Mouse (Mus musculus): Measurements from ENCODE around the gene Daam2. TPM values are rescaled to one million over a fixed set of nuclear protein-coding genes. Genes with fewer than 3 reads are reported as not detected.

Gene Daam2
- polyA plus RNA-seq, 1 experiment from 2014 or later: 17.3 TPM

GRCm38 (mm10) chr17:49412974-49413373, 151.2 kb downstream of the Daam2 start:
- 87% methylated on average over 5 of the region's 5 CpGs for WGBS
- Histone ChIP-seq H3K4me1 (no peaks in the 10 kb centered on the region), H3K4me3 (no peak overlapping the region), H3K36me3 (no peaks in the 10 kb centered on the region), H3K4me2 (no peak overlapping the region), H3K27me3 (no peaks in the 10 kb centered on the region), H3K9ac (no peak overlapping the region), H3K27ac (no peak overlapping the region), H3K9me3 (no peaks in the 10 kb centered on the region)
- no peak for ATAC-seq (ENCODE audit: insufficient number of reproducible peaks, insufficient read depth, low FRiP score, low TSS enrichment, low read depth)

Other genes with a start within 250 kb of the Daam2 start
- gene Mocs1, start 136.0 kb downstream of the Daam2 start, polyA plus RNA-seq (2015; fragmentation: Nextera tagmentation; extraction: Ambion mirVana): 6.1 TPM in 2 replicates
- gene Kif6, start 50.8 kb upstream of the Daam2 start, polyA plus RNA-seq (2015; fragmentation: Nextera tagmentation; extraction: Ambion mirVana): 3.2 and 3.3 TPM in 2 replicates

Data from embryonic facial prominence, embryonic 13.5 days (tissue).